Mouse (Mus musculus) C2C12 (cell line): ENCODE data around the gene Olfr913. TPM values are rescaled to one million over a fixed set of nuclear protein-coding genes. Genes with fewer than 3 reads are reported as not detected.

Source experiments
- H3K27me3 ChIP-seq: one replicate; pipeline ENCODE4 v1.6.1; 2011; ENCODE audit not compliant: control insufficient read depth, insufficient read depth, insufficient read length
- H3K36me3 ChIP-seq: one replicate; pipeline ENCODE4 v1.6.1; 2011; ENCODE audit not compliant: control insufficient read depth, insufficient read depth
- H3K4me3 ChIP-seq: one replicate; pipeline ENCODE4 v1.5.1; 2011; ENCODE audit warnings: mild to moderate bottlenecking, control low read depth; ENCODE audit not compliant: poor library complexity, insufficient read depth, severe bottlenecking
- H3K79me2 ChIP-seq: one replicate; pipeline ENCODE4 v1.6.1; 2011; ENCODE audit not compliant: control insufficient read depth, insufficient read depth
- H3K79me3 ChIP-seq: one replicate; pipeline ENCODE4 v1.6.1; 2011; ENCODE audit warnings: low read depth, control low read depth
- H3ac ChIP-seq: one replicate; pipeline ENCODE3; 2011; ENCODE audit warnings: low read depth; ENCODE audit not compliant: control insufficient read depth, insufficient read length
- CEBPB ChIP-seq: IDR thresholded peaks from one replicate; pipeline ENCODE4 v1.6.1; 2011; ENCODE audit warnings: low read depth, mild to moderate bottlenecking, control low read depth, moderate library complexity
- CTCF ChIP-seq: IDR thresholded peaks from one replicate; pipeline ENCODE4 v1.5.1; 2011; ENCODE audit not compliant: control insufficient read depth, insufficient read depth, insufficient read length
- FOSL1 ChIP-seq: IDR thresholded peaks from one replicate; pipeline ENCODE4 v1.8.0; 2011; ENCODE audit warnings: mild to moderate bottlenecking, low read length; ENCODE audit not compliant: poor library complexity, insufficient read depth, severe bottlenecking
- MAX ChIP-seq: IDR thresholded peaks from one replicate; pipeline ENCODE4 v1.6.1; 2011; ENCODE audit warnings: mild to moderate bottlenecking, control low read depth
- MYOD1 ChIP-seq: IDR thresholded peaks from one replicate; pipeline ENCODE4 v1.6.1; 2011; ENCODE audit warnings: low read depth; ENCODE audit not compliant: control insufficient read depth, insufficient read length
- MYOG ChIP-seq: IDR thresholded peaks from one replicate; pipeline ENCODE4 v1.6.1; 2011; ENCODE audit not compliant: control insufficient read depth, insufficient read length; ENCODE audit errors: extremely low read depth
- USF1 ChIP-seq: IDR thresholded peaks from one replicate; pipeline ENCODE4 v1.6.1; 2011; ENCODE audit warnings: low read depth, mild to moderate bottlenecking, control low read depth, moderate library complexity
- long read RNA-seq, 2 experiments: library from polyadenylated mRNA; unstranded; transcript quantifications; one replicate each; pipeline ENCODE4 v2.0.0; 2019 to 2020
- polyA plus RNA-seq: library from polyadenylated mRNA; unstranded; fragments of >200 nt; fragmentation: generic; extraction: Trizol; gene quantifications from one replicate; pipeline ENCODE4 v1.2.1, GENCODE M21; 2012; ENCODE audit warnings: missing spikeins

Olfr913 gene
- polyA plus RNA-seq = not detected
- long read RNA-seq, experiment 1 = 0 reads
- long read RNA-seq, experiment 2 = 0 reads

- no peaks in the 10 kb centered on the region for H3K79me3 ChIP-seq
- no peaks in the 10 kb centered on the region for H3K79me2 ChIP-seq
- H3K4me3 ChIP-seq = no peak within 1 kb of the TSS
- H3ac ChIP-seq = no peak within 1 kb of the TSS
- TF ChIP-seq CEBPB (no peak), MYOG (no peak), MAX (no peak), CTCF (no peak), USF1 (no peak), FOSL1 (no peak), MYOD1 (no peak)
- H3K36me3 ChIP-seq = no peaks in the 10 kb centered on the region
- no peaks in the 10 kb centered on the region for H3K27me3 ChIP-seq
Measured at GRCm38 (mm10) chr9:38592459-38592858, at the start of gene Olfr913. Gene Olfr913 (plus strand): TSS chr9:38592759.

DNA sequence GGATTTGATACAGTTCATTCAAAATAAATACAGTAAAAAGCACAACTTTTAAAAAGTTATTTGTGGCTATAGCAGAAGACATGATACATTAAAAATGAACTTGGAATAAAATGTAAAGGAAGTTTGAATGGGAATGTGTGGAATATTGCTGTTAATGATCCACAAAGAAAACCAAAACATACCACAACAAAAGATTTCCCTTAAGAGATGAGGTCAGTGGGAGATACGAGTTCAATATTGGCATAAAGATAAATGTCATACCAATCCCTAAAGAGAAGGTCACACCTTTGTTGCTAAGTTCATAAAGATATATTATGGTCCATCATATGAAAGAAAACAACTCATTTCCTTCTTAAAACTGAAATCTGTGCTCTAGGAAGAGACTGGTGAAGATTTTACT lies 12.7 kb upstream of the Olfr913 start, which contains the start of gene Olfr912:
TSS of gene Olfr912 (plus strand) at position 301 of the 400 bp plus-strand sequence.
- no peak for TF ChIP-seq CEBPB
- Histone ChIP-seq H3ac (no peak within 1 kb of the TSS), H3K36me3 (no peaks in the 10 kb centered on the region), H3K27me3 (no peaks in the 10 kb centered on the region), H3K4me3 (no peak within 1 kb of the TSS), H3K79me2 (no peaks in the 10 kb centered on the region), H3K79me3 (no peaks in the 10 kb centered on the region)

DNA sequence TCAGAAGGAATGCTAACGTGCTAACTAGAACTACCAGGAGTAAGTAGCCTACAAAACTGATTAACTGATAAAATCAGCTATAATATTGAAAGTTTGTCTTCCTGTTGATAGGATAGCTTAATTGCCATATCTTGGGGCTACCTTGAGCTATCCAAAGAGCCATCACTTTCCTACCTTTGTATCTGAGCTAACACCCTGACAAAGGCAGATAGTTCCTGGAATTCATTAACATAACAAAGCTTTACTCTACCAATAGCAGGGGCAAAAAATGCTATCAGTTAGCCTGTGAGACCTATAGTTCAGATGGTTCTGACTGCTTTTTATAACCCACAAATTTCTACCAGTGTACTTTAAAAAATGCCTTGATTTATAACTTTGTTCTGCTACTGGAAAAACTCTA lies 1.5 kb upstream of the Olfr913 start:
- no peak overlapping the region for H3K4me3 ChIP-seq
- no peak for TF ChIP-seq CTCF
- no peak for TF ChIP-seq MYOD1
- no peak for TF ChIP-seq FOSL1
- TF ChIP-seq MAX = no peak
- no peak for TF ChIP-seq MYOG
- TF ChIP-seq CEBPB = no peak
- no peak for TF ChIP-seq USF1

GRCm38 (mm10) chr9:38604802-38605201 lies 12.2 kb downstream of the Olfr913 start, which contains the start of gene Olfr914:
Gene Olfr914 (plus strand): TSS chr9:38605102.
- no peaks in the 10 kb centered on the region for H3K79me3 ChIP-seq
- H3K4me3 ChIP-seq = no peak within 1 kb of the TSS
- no peak within 1 kb of the TSS for H3ac ChIP-seq
- H3K27me3 ChIP-seq = no peaks in the 10 kb centered on the region
- no peaks in the 10 kb centered on the region for H3K36me3 ChIP-seq
- H3K79me2 ChIP-seq = no peaks in the 10 kb centered on the region
- TF ChIP-seq FOSL1 (no peak), USF1 (no peak), CTCF (no peak), CEBPB (no peak), MAX (no peak), MYOG (no peak), MYOD1 (no peak)

More for the DNA sequence above, 1.5 kb upstream of the Olfr913 start:
- Histone ChIP-seq H3K79me3 (no peaks in the 10 kb centered on the region), H3ac (no peak overlapping the region), H3K79me2 (no peaks in the 10 kb centered on the region), H3K36me3 (no peaks in the 10 kb centered on the region), H3K27me3 (no peaks in the 10 kb centered on the region)

GRCm38 (mm10) chr9:38632406-38632805 lies 39.8 kb downstream of the Olfr913 start:
- Histone ChIP-seq H3K36me3 (no peaks in the 10 kb centered on the region), H3K79me3 (no peaks in the 10 kb centered on the region), H3ac (no peak overlapping the region), H3K4me3 (no peak overlapping the region), H3K27me3 (no peaks in the 10 kb centered on the region), H3K79me2 (no peaks in the 10 kb centered on the region)
- no peak for TF ChIP-seq FOSL1
- TF ChIP-seq CTCF = no peak
- TF ChIP-seq MYOD1 = no peak
- TF ChIP-seq MYOG = no peak
- TF ChIP-seq MAX = no peak

Other genes starting within 250 kb of the Olfr913 start
- gene Olfr898, start 244.3 kb upstream of the Olfr913 start, polyA plus RNA-seq = not detected
- gene Olfr250, start 225.9 kb upstream of the Olfr913 start, polyA plus RNA-seq = not detected
- not detected for gene Olfr251, start 215.7 kb upstream of the Olfr913 start, polyA plus RNA-seq
- 0.04 TPM for gene Olfr147, start 191.1 kb upstream of the Olfr913 start, polyA plus RNA-seq
- 0.04 TPM for gene Olfr901, start 163.3 kb upstream of the Olfr913 start, polyA plus RNA-seq
- gene Olfr902, start 145.1 kb upstream of the Olfr913 start, polyA plus RNA-seq = not detected
- not detected for gene Olfr904, start 129.6 kb upstream of the Olfr913 start, polyA plus RNA-seq
- not detected for gene Olfr905, start 121.7 kb upstream of the Olfr913 start, polyA plus RNA-seq
- gene Olfr906, start 105.7 kb upstream of the Olfr913 start, polyA plus RNA-seq = not detected
- gene Olfr907, start 97.0 kb upstream of the Olfr913 start, polyA plus RNA-seq = not detected
- gene Olfr911-ps1, start 71.2 kb upstream of the Olfr913 start, polyA plus RNA-seq = not detected
- gene Olfr910, start 54.9 kb upstream of the Olfr913 start, polyA plus RNA-seq = not detected
- not detected for gene Olfr912, start 12.6 kb upstream of the Olfr913 start, polyA plus RNA-seq
- not detected for gene Olfr914, start 12.3 kb downstream of the Olfr913 start, polyA plus RNA-seq
- gene Olfr916, start 67.1 kb downstream of the Olfr913 start, polyA plus RNA-seq = not detected
- not detected for gene Olfr917, start 73.1 kb downstream of the Olfr913 start, polyA plus RNA-seq
- not detected for gene Olfr918, start 81.8 kb downstream of the Olfr913 start, polyA plus RNA-seq
- gene Olfr919, start 110.9 kb downstream of the Olfr913 start, polyA plus RNA-seq = not detected
- 6.3 TPM for gene Vwa5a, start 125.5 kb downstream of the Olfr913 start, polyA plus RNA-seq
- not detected for gene Olfr920, start 159.5 kb downstream of the Olfr913 start, polyA plus RNA-seq
- gene Olfr921, start 180.3 kb downstream of the Olfr913 start, polyA plus RNA-seq = not detected
- gene Olfr922, start 221.9 kb downstream of the Olfr913 start, polyA plus RNA-seq = not detected
- gene Olfr923, start 233.8 kb downstream of the Olfr913 start, polyA plus RNA-seq = not detected